Mouse (Mus musculus): ENCODE measurements around the gene Ica1l.

DNA sequence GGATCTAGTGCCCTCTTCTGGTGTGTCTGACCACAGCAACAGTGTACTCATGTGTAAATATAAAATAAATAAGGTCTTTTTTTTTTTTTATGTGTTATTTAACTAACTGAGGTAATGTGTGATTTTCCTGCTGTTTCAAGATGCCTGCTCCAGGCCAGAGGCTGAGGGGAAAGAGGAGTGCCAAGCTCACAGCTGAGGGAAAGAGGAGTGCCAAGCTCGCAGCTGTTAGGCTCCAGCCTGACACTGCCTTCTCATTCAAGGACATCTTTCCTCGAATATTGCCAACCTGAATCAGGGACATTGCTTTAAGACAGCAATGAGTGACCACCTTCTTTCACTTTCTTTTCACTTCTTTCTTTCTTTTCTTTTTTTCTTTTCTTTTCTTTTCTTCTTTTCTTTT lies 34.2 kb downstream of the Ica1l start:
- TF ChIP-seq POLR2A (IDR thresholded peaks at IDR 0.05; ENCODE audit: insufficient read depth, low read length) (no peak), CTCF (IDR thresholded peaks at IDR 0.05; ENCODE audit: low read depth, low read length) (no peak), EP300 (IDR thresholded peaks at IDR 0.05; ENCODE audit: insufficient read depth, low read depth, low read length) (no peak)
